Mouse (Mus musculus): ENCODE measurements around the gene Olfr545. TPM values are rescaled to one million over a fixed set of nuclear protein-coding genes. Genes with fewer than 3 reads are reported as not detected.
"Not testable (repeated sequence)": the region's sequence is repeated elsewhere in the genome, so short reads cannot be mapped to it uniquely, and the experiment has no call there.

The Olfr545 gene
- total RNA-seq (2015; ENCODE audit: low replicate concordance) = not detected in 2 replicates
- total RNA-seq (2017; ENCODE audit: low replicate concordance) = not detected in 2 replicates

- no peak for ATAC-seq (replicated peaks; ENCODE audit: low FRiP score, poor library complexity, severe bottlenecking)
Observed at GRCm38 (mm10) chr7:102499473-102499872, at the start of gene Olfr545. Gene Olfr545 (minus strand): TSS chr7:102499573.

DNA sequence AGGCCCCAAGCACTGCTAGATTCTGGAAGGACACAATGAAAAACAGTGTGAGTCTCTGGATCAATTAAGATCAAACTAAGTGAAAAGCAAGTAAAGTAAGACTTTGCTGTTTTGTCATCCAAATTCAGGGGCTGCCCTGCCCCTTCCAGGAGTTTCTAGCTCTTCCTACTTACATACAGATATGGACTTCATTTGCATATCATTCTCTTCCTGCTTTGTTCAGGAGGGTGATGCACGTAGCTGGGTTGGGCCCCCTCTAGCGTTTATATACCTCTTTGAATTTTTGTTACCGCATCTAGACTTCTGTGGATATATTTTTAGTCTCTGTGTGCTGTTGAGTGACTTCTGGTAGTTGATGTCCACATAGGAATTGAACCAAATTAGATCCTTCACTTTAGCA lies 41.9 kb upstream of the Olfr545 start:
- ATAC-seq (replicated peaks; ENCODE audit: low FRiP score, poor library complexity, severe bottlenecking) = no peak

DNA sequence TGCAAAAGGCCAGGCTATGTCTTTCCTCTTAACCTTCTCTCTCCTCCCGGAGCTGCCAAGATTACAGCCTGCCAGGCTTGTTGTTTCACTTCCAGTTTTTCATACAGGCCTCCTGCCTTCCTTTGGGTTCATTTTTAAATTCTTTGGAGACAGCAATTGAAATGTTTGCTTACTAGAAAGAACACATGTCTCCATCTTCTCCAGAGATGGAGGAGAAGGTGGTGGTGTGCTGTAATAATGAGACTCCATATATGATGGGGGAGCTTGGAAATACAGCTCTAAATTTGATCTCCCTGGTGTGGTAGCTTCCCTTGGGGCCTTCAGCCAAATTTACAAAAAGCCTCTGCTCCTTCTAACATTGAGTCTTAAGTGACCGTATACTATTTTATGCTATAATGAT lies 41.2 kb upstream of the Olfr545 start, which contains the start of gene Olfr548-ps1:
TSS of gene Olfr548-ps1 (plus strand) at position 301 of the 400 bp plus-strand sequence.
- ATAC-seq (replicated peaks; ENCODE audit: low FRiP score, poor library complexity, severe bottlenecking) = no peak

- no peak for ATAC-seq (replicated peaks; ENCODE audit: low FRiP score, poor library complexity, severe bottlenecking)
Observed at GRCm38 (mm10) chr7:102534449-102534848, 35.1 kb upstream of the Olfr545 start, which contains the start of gene Olfr547. Gene Olfr547 (plus strand): TSS chr7:102534749.

DNA sequence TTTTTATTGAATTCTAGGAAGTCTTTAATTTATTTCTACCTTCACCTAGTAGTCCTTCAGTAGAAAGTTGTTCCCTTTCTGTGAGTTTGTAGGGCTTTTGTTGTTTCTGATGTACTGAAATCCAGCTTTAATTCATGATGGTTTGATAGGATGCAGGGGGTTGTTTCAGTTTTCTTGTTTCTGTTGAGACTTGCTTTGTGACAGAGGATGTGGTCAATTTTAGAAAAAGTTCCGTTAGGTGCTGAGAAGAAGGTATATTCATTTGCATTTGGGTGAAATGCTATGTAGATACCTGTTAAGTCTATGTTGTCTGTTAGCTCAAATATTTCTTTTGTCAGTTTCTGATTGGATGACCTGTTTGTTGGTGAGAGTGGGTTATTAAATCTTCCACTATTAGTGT lies 29.7 kb upstream of the Olfr545 start:
- ATAC-seq (replicated peaks; ENCODE audit: low FRiP score, poor library complexity, severe bottlenecking) = no peak

GRCm38 (mm10) chr7:102517051-102517335 lies 17.6 kb upstream of the Olfr545 start:
- ATAC-seq (replicated peaks; ENCODE audit: low FRiP score, poor library complexity, severe bottlenecking) = no peak

DNA sequence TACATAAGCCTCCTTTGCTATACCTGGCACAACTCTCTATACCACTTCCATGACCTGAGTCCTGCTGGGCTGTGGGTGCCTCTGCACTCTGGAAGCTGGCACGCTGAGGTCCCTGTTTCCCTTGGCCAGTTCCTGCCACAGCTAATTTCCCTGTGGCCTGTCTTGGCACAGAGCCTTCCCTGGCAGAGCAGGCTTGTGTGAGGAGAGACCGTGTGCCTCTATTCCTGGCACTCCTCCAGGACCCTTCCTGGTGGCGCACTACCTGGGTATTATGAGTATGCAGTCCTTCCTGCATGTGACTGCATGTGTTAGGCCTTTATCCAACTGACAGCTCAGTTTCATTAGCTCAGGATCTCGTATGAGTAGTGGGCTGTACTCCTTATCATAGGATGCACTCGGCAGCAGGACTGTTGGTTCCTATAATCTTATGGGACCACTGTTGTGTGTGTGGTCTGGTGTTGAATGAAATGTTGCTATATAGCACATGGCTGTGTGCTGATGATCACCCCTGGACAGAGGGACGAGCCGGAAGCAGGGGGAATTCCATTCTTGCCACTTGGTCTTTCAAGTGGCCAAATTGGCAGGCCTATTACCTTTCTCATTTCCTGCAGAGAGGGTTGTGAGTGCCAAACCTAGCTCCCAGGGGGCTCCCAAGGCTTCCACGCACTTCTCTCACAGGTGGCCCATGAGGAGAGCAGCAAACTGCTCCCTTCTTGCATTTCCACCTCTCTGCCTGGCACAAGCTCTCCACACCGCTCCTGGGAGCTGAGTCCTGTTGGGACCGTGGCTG lies 17.1 kb upstream of the Olfr545 start:
- ATAC-seq (replicated peaks; ENCODE audit: low FRiP score, poor library complexity, severe bottlenecking) = no peak

DNA sequence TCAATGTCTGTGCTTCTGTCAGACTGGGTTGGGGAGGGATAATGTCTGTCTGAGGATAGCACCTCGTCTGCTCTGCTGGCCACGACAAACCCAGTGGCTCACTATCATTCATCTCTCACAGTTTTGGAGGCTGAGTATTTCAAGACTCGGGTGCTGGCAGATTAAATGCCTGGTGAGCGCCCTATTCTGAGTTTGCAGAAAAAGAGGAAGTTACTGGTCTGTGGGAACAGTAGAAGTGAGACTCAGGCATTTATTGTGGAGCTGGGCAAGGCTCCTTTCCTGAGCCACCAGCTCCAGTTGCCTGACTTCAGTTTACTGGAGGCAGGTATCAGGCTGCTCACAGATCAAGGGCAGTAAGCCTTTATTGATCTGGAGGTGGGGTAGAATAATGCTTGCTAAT lies 14.8 kb upstream of the Olfr545 start:
- no peak for ATAC-seq (replicated peaks; ENCODE audit: low FRiP score, poor library complexity, severe bottlenecking)

DNA sequence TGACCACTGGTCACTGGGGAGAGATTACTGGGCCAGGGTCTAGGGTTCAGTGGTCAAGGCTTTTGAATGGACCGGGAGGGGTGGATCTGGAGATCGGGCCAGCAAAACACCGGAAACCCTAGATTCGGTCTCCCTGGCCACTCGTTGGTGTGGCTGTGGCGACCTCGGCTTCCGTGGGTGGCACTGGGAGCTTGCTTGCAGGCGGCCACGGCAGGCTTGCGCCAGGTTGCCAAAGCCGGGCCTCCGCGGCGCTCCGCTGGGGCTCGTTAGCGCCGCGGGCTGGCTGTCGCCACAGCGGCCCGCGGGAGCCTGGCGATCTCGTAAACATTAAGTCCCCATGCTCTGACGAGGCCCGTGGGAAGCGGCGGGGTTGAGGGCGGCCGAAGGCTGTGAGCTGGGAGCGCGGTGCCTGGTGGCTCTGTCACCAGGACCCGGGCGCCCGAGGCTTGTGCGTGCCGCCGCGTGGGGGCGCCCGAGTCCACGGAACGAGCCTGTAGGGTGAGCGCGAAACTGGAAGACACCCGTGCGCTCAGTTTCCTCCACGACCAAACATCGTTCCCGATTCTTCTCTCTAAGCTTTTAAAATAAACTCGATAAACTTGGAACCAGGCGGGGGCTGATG lies 13.6 kb upstream of the Olfr545 start:
- ATAC-seq (replicated peaks; ENCODE audit: low FRiP score, poor library complexity, severe bottlenecking) = peak; percentile 58; the same call in 1 of the 2 replicates

DNA sequence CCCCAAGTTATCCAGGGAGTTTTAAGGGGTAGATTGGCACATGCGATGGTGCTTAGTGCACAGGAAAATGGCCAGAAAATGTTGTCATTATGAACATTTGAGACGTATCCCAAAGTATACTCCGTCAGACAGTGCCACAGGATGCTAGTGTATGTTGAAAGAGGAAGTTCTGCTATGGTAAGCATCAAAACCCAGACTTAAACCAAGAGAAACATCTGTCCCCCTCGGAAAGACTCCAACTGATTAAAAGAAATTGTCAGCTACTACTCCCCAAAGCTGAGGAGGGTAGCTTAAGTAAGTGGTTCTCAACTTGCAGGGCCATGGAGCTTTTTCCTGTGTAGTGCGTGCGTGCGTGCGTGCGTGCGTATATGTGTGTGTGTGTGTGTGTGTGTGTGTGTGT lies 12.6 kb upstream of the Olfr545 start:
- ATAC-seq (replicated peaks; ENCODE audit: low FRiP score, poor library complexity, severe bottlenecking) = no peak

DNA sequence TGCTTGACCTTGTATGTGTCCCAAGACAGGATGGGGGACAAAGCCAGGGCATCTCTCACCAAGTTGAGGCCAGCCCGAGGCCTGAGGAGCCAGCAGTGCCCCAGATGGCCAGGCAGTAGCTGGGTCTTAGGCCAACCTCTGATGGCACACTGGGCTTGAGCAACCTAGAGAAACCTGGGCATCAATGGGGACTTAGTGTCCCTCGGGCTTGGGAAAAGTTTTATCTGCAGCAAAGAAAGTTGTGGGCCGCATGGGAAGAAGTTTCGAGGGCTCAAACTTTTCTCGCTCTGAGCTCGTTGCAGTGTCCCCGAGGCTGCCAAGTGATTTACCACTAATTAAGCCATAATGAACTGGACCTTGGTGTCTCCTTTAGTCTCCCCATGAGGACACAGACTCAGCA lies 10.4 kb upstream of the Olfr545 start:
- no peak for ATAC-seq (replicated peaks; ENCODE audit: low FRiP score, poor library complexity, severe bottlenecking)

DNA sequence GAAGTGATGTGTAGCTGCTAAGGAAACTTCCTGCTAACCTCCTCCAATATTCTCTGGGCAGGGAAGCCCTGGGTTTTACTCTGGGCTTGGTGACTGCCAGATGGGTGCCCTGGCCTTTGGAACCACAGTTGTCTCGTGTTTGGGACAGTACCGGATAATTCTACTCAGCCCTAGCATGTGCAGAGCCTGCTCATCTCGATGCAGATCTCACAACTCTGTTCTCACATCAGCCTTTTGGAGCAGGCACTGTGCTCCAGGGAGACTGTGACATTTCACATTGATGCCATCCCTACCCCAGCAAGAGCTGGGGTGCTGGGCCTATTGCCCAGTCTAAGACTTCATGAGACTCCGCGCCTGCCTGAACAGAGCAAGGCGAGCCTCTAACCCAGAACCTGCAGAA lies 9.3 kb upstream of the Olfr545 start:
- no peak for ATAC-seq (replicated peaks; ENCODE audit: low FRiP score, poor library complexity, severe bottlenecking)

- ATAC-seq (replicated peaks; ENCODE audit: low FRiP score, poor library complexity, severe bottlenecking) = no peak
Observed at GRCm38 (mm10) chr7:102508066-102508465, 8.7 kb upstream of the Olfr545 start.

- ATAC-seq (replicated peaks; ENCODE audit: low FRiP score, poor library complexity, severe bottlenecking) = peak; percentile 80
Observed at GRCm38 (mm10) chr7:102506848-102507247, 7.5 kb upstream of the Olfr545 start.

- ATAC-seq (replicated peaks; ENCODE audit: low FRiP score, poor library complexity, severe bottlenecking) = no peak
Observed at GRCm38 (mm10) chr7:102501986-102502385, 2.6 kb upstream of the Olfr545 start.

GRCm38 (mm10) chr7:102494416-102494815 lies 5.0 kb downstream of the Olfr545 start:
- peak; percentile 46 for ATAC-seq (replicated peaks; ENCODE audit: low FRiP score, poor library complexity, severe bottlenecking)

DNA sequence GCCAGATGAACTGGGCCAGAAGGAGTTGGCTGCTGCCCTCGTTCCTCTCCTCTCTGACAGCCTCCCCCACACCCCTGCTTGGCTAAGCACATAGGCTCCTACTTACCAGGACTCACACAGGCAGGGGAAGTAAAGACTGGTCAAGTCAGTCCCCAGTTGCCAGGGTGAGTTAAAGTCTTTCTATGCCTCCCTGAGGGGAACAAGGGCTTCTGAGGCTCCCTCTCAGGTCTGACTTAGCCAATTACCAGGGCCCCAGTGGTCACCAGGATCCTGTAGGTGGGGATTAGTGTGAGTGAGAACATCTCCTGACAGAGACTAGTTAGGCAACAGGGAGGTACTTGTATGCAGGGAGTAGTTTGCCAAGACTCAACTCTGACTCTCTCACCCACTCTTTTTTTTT lies 11.2 kb downstream of the Olfr545 start, which contains the start of gene Olfr544:
TSS of gene Olfr544 (minus strand) at position 153 of the 400 bp plus-strand sequence.
- no peak for ATAC-seq (replicated peaks; ENCODE audit: low FRiP score, poor library complexity, severe bottlenecking)

GRCm38 (mm10) chr7:102486105-102486504 lies 13.3 kb downstream of the Olfr545 start:
- no peak for ATAC-seq (replicated peaks; ENCODE audit: low FRiP score, poor library complexity, severe bottlenecking)

GRCm38 (mm10) chr7:102484766-102485165 lies 14.6 kb downstream of the Olfr545 start:
- ATAC-seq (replicated peaks; ENCODE audit: low FRiP score, poor library complexity, severe bottlenecking) = not testable (repeated sequence)

DNA sequence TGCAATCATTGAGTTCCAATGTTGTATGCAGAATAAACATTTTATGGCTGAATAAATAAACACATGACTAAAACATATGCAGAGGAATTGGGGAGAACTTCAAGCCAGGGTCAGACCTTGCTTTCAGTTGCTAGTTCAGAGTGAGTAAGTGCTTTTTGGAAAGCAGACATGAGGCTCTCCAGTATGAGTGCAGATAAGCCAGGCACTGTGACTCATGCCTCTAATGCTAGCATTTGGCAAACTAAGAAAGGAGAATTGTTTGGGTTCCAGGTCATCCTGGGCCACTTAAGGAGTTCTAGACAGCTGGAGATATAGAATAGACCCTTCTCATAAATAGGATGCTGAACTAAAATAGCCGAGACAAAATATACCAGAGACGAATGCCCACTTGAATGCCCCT lies 15.7 kb downstream of the Olfr545 start:
- ATAC-seq (replicated peaks; ENCODE audit: low FRiP score, poor library complexity, severe bottlenecking) = no peak

DNA sequence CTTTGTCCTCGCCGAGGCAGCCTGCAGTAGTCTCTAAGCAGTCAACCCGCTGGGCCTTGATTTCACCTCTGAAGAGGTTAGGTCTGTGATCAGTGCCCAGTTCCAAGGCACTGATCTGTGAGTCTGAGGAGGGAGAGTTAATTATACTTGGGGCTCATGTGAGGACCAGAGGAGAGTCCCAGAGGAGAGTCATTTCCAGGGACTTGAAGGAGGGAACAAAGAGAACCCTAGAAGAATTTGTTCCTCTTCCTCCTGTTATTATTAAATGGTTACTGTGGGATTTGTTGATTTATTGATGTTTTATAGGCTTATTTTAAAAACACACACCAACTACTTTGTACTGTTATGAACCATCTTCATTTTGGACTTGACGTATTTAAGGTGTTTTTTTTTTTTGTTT lies 17.8 kb downstream of the Olfr545 start, which contains the start of gene Olfr543:
TSS of gene Olfr543 (minus strand) at position 101 of the 400 bp plus-strand sequence.
- ATAC-seq (replicated peaks; ENCODE audit: low FRiP score, poor library complexity, severe bottlenecking) = no peak

Measured in erythroblast, adult 5-6 weeks (primary cell).